Mouse (Mus musculus): ENCODE measurements around the gene Slc9a9.

DNA sequence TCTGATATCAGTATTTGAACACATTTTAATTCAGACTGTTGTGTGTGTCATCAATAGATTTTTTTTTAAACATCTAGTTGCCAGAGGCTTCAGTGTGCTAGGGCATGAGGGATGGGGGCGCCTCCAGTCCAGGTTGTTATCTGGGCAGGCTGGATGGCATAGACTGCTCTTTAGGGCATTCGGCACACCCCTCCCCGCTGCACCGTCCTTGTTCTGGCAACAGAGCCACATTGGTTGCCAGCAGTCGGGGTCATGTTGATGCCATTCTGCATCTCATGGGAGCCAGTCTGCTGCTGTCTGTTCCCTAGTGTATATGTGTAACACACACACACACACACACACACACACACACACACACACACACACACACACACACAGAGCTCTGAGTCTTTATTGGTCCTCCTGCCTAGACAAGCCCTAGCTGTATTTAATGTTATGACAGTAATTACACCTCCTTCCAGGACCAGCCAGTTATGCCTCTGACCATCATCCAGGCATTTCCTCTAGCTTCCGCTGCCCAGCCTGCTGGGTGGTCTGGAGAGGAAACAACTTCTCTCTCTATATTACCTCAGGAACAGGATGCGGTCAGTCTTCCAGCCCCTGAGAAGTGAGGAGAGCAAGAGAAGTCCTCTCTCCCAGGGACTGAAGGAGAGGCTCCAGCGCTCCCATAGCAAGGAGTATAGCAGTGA, 63.0 kb downstream of the Slc9a9 start:
- TF ChIP-seq CTCF (IDR thresholded peaks at IDR 0.05; ENCODE audit: control insufficient read depth, insufficient read depth, insufficient read length) (no peak), USF1 (IDR thresholded peaks at IDR 0.05; ENCODE audit: low read depth) (no peak), MYOD1 (IDR thresholded peaks at IDR 0.05; ENCODE audit: control insufficient read depth, insufficient read length, low read depth) (no peak)

Measured in C2C12 (cell line).